Mouse (Mus musculus): ENCODE data around the gene Sugp1.

Gene Sugp1

DNA sequence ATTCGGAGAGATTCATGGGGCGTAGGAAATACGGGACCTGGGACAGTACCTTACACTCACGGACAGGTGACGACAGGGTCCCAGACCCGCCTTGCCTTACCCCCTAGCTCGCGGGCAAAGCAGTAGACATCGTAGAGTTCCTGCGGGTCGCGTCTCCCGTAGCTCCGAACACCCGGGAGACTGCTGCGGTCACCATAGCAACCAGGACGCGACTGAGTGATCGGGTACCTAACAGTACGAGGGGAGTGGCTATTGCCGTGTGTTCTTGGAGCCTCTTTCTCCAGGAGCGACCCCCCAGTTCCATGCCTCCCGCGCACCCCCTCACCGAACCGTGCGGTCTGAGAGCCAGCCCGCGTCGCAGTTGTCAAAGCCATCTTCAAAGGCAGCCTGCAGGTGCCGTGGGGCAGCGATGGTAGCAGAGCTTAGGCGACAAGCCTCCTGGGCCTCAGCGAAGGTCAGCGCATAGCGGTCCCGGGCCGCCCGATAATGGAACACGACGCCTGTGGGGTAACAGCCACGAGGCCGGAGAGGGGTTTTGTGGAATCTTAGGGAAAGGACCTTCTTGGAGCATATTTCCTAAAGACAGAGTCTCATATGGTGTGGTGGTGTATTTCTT, 69.9 kb downstream of the Sugp1 start:
- peak; percentile 23 for DNase-seq

- no peak for DNase-seq
These were observed 71.9 kb downstream of the Sugp1 start for GRCm38 (mm10) chr8:70114488-70114887.

- no peak for DNase-seq
These were observed 72.3 kb downstream of the Sugp1 start for GRCm38 (mm10) chr8:70114892-70115291.

DNA sequence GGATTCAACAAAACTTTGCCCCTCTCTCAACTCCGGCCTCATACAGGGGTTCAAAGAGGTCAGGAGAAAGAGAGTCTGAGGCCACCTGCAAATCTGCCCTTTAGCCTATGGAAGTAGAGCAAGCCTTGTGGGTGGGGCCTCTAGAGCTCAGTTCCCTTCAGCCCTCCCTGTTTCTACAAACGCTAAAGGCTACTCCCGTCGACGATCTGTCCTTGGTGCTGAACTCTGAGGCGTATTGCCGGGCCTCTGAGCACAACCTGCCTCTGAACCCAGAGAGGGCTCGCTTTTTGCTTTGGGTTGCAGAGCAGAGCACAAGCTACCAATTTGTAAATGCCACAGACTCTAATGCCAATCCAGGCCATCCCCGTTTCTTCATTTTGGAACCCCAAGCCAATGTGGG, 75.0 kb downstream of the Sugp1 start:
- DNase-seq = peak; percentile 37

- DNase-seq = no peak
These were observed 76.4 kb downstream of the Sugp1 start for GRCm38 (mm10) chr8:70118726-70119700.

GRCm38 (mm10) chr8:70120667-70121066, 78.1 kb downstream of the Sugp1 start, which contains the start of gene Ncan:
Ncan (minus strand) TSS chr8:70120873.
- peak; percentile 45 for DNase-seq

Measured in thymus, postnatal 14 days (tissue).